Mouse (Mus musculus): ENCODE data around the gene Gria2.

Gria2 gene

DNA sequence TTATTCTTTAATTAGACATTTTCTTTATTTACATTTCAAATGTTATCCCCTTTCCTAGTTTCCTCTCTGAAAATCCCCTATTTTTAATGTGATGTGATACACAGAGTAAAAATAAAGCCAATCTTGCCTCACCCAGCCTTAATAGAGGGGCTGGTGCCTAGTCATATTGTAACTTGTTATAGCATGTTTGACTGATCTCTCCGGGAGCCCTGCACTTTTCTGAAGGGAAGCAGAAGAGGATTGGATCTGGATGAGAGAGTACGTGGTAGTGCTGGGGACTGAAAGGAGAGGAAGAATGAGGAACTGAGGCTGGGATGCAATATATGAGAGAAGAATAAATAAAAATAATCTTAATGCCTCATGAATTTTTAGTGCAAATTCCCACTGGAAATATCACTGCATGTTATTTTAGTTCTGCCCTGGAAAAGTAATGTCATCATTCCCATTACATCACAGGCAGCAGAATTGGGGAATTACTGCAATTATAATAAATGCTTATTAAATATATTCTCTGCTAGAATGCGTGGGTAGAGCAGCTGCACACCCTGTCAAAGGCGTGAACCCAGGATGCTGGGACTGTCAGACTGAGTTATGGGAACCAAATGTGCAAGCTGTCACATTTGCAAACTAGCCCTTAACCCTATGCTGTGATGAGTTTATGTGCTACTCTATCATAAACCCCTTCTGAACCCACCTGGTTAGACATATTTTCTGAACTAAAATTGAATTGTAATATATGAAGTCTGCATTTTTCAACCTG, 28.4 kb downstream of the Gria2 start:
- no peak for DNase-seq

DNA sequence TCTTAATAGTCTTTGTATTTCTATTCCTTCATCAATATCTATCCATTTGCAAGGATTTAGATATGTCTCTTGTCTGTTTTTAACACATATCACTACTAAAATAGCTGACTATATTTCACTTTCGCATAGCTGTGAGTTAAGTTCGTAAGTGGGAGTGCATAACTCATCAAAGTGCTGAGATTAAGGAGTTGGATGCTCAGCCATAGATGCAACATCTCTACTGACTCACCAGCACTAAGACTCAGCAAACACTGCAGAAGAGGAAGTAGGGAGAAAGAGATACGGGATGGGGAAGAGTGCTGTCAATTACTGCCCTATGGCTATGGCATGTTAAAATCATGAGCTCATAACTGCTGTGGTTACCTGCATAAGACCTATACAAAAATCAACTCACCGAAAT, 29.4 kb downstream of the Gria2 start:
- no peak for DNase-seq

DNA sequence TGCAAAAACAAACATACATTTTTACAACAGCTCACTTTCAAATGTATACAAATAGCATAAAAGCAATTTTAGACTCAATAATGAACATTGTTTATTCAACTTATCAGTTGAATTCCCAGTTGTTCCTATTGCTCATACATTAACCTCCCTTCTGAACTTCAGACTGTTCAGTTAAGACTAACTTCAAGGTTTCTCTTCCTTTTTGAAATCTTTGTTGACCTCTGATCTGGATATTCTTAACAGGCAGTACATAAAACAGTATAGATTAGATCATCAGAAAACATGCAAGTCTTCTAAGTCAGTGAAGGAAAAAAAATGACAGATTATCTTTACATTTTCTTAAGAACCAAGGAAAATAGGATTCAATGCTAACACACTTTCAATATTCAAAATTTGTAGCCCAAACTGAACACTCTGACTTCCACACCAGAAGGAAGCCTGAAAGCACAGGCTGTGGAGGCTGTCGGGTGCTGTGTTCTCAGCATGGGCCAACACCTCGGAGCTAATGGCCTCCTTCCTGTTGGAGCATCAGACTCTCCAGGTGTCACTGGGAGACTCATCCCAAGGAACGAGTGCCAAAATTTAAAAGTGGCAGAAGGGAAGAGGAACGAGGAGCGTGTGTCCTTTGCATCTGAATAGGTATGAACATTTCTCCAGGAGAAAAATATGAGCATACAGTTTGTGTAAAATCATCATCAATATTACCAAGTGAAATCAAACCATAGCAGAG, 33.0 kb downstream of the Gria2 start:
- DNase-seq = peak; percentile 92

DNA sequence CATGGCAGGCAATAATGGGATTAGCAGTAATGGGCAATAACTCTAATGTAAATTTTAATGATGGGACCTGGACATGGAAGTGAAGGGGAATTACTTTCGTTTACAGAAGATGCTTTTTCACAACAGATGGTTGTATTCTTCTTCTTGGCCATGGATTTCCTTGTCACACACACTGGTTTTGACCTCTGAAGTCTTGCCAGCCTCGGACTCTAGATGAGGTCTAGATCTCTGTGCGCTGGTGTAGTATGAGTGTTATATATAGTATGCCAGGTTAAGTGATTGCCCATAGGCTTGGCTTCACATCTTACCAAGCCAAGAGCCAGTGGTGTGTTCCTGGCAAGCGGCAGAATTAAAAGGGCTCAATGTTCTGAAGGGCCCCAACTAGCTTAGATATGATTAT, 43.7 kb downstream of the Gria2 start:
- DNase-seq = peak; percentile 57

DNA sequence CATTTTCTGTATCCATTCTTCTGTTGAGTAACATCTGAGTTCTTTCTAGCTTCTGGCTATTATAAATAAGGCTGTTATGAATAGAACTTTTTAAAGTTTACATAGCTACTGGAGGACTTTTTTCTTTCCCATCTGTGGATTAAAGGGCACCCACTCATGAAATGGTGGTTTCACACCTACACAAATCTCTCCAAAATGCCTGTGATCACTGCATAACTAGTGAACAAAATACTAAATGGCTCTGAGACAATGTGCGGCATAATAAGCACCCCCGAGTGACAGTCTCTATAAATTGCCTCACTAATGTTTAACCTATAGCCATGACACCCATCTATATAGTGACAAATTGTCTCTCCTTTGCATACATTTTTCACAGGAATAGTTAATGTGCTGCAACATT, 44.3 kb downstream of the Gria2 start:
- DNase-seq = no peak

DNA sequence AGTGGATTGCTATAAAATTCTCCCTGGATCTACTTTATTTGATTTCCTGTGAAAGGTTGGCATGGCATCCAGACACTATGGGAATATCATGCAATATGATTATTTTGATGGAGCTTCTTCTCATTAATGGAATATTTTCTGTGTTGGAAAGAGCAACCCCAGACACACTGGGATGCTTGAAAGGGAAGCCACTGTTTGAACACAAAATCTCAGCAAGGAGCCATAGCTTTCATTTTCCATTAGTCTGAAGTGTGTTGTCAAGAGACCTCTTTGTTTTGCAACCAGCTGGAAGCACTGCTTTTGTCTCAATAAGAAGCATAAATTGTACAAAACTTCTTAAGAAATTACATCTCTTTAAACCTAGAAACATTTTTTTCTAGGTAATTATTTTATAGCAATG, 51.8 kb downstream of the Gria2 start:
- DNase-seq = no peak

DNA sequence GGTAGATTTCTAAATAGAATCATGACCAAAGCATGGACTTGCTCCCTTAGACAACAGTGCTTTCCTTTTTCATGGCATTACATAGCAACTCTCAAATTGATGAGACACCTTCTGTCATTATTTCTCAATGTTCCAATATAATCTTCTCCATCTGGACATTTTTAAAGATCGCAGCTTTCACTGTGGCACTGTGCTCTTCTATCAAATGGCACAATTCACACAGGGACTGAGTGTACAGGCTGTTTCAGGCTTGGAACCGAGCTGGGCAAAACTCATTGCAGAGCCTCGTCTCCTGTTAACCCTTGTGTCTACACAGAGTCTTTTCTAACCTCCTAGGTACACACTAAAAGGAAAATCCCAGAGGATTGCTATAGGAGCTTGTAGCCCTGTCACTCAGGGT, 77.4 kb downstream of the Gria2 start:
- peak; percentile 78 for DNase-seq

DNA sequence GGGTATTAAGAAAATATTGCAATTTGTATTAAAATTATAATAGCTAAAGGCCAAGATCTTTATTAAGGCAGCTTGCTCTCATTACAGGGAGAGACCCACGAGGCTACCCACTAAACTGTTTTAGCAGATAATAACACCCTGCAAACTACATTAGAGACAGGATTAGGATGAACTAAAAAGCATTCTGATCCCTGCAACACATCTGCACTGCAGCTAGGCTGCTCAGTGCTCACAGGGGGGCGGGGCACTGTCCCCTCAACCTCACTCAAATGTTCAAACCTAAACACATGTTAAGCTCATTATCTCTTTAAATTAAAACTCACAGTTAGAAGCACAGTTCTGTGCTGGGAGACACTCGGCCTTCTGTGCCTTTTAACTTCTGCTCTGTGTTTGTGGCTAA, 89.5 kb downstream of the Gria2 start:
- DNase-seq = no peak

DNA sequence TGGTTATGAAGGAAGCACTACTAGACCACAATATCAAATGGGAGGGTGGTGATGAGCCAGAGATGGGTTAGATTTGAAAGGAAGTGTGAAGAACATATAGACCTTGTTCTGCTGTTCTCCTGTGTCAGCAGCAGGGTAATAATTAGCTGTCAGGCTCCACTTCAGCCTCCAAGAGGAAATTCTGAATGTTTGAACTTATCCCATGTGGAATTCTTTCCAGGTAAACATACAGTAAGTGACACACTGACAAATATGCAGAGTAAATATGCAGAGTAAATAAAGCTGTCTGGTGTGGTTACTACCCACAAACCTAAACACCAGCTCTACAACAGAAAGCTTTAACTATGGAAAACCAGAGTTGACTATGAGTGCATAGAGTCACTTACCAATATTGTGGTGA, 93.6 kb downstream of the Gria2 start:
- no peak for DNase-seq

DNA sequence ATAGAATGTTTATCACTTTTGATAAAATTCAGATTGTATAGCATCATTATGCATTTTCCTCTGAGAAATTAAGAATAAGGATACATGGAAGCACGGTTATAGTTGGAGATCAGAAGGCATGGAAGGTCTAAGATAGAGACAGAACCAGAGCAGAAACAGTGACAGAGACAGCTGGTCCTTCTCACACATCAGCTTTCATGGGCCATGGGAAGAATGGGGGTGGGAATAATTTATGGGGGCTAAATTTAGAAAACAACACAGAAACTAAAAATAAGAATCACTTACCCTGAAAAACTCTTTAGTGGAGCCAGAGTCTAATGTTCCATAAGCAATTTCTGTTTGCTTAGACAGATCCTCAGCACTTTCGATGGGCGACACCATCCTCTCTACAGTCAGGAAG, 100.5 kb downstream of the Gria2 start:
- DNase-seq = no peak

DNA sequence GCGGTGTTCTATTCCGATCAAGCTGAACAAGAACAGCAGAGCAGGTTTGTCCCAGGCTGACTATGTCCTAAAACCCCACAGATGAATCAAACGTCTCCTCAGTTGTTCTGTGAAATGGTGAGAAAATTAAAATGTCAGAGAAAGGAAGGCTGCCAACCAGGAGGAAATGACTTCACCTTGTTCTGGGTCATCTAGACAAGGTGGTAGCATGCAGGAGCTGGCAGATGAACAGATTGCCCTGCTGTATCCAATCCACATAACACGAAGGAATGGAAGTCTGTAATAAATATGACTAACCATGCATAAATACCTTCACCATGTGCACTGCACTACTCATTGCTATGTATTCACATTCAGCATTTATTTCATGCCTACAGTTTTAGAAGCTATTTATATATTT, 105.1 kb downstream of the Gria2 start:
- DNase-seq = peak; percentile 80

DNA sequence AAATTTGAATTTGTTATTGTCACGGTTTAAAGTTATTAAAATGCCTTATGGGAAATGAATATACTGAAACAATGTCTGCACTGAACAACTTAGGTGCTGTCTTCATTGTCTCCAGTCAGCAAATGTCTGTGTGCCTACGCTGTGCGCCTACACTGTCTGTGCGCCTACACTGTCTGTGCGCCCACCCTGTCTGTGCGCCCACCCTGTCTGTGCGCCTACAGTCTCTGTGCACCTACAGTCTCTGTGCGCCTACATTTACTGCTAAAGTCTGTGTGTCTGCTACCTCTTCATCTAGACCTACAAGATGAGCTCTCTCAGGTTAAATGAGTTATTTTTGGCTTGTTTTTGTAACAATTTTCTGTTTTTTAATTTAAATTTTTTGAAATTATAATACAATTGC, 107.7 kb downstream of the Gria2 start:
- no peak for DNase-seq

DNA sequence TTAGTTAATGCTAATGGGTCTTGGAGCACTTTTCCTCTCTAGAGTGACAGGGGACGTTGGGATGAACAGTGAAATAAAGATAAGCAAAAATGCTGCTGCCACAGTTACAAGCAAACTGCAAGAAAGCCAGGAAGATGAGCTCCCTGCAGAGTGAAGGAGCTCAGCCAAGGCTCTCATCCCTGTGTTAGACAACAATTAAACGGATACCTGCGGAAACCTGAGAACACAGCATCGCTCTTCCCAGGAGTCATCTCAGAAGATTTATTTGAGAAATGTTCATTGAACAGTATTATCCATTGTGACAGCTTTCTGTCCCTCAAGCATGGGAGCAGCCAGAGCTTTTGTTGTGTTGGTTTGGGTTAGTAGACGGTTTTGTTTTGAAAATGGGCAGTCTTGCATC, 137.5 kb downstream of the Gria2 start:
- no peak for DNase-seq

DNA sequence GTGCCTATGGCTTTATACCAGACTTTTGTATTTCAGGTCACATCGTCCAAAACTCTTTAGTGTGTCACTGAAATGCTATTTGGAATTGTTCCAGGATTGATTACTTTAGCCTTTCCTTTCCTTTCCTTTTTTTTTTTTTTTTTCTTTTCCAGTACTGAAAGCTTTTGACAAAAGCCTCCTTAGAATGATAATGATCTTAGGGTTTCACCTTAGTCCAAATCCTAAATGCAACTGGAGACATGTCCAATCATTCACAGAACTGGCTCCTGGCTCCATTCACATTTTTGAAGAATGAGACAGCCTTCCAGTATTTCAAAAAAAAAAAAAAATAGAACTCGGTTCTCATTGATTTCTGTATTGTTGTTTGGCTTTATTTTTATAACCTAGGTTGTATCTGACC, 139.3 kb downstream of the Gria2 start:
- no peak for DNase-seq

DNA sequence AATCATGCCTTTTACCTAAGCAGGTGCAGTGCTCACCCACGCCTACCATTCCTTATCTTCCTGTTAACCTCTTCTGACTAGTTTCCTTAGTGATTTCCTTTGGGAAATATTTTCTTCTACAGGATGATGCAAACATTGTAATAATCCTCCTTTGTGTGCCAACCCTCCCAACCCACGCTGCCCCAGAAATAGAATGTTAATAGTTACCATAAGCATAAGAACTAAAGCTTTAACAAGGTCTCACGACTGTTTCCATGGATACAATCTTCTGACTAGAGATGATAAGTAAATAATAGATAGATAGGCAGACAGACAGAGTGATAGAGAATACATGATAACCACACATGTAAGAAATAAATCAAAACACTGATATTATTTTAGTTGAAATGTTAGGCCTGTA, 140.8 kb downstream of the Gria2 start:
- no peak for DNase-seq

DNA sequence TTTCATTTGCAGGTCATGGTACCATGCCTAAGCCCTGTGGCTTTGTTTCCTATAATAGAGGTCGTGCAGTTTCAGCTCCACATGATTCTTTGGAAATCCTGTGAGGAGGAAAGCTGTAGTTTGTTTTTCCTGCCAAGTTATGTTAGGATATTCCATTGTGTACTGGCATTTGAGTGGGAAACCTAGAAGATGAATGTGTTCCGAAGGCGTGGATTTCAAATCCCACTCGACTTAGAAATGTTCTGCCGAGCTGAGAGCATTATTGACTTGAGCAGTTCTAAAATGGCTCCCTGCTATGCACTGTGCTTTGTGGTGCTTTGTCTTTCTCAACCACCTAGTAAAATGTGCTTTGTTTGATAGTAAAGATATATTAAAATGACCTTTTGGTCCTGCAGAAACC, 150.4 kb downstream of the Gria2 start:
- DNase-seq = no peak

Data from cerebellum, adult 9-10 months (tissue).